Mouse (Mus musculus) kidney, adult 2 months (tissue): ENCODE results near the gene Emc4.

ENCODE experiments used
- CTCF ChIP-seq: fragments of 200-500 bp; conservative IDR thresholded peaks from 2 replicates; pipeline ENCODE4 v1.5.1; 2011; ENCODE audit warnings: low read depth, mild to moderate bottlenecking, control low read depth, low read length, moderate library complexity, mixed read lengths; ENCODE audit not compliant: insufficient read depth, insufficient read length
- POLR2A ChIP-seq: fragments of 200-500 bp; IDR thresholded peaks from one replicate; pipeline ENCODE4 v1.6.1; 2011; ENCODE audit warnings: low read depth, low read length, control low read depth

- TF ChIP-seq CTCF (no peak), POLR2A (no peak)
These were observed 12.3 kb upstream of the Emc4 start for GRCm38 (mm10) chr2:112380131-112380530.
